Mouse (Mus musculus) lung, adult 2 months (tissue): ENCODE results near the gene H2afz.

Experiments used
- CTCF ChIP-seq: fragments of 200-500 bp; IDR thresholded peaks from 2 replicates; pipeline ENCODE4 v1.5.1; 2011; ENCODE audit warnings: mild to moderate bottlenecking, low read length, control low read depth; ENCODE audit not compliant: insufficient read depth
- POLR2A ChIP-seq: fragments of 200-500 bp; IDR thresholded peaks from 2 replicates; pipeline ENCODE4 v1.6.1; 2011; ENCODE audit warnings: low read depth, mild to moderate bottlenecking, control low read depth, low read length, borderline replicate concordance; ENCODE audit errors: extremely low read depth

GRCm38 (mm10) chr3:137896386-137896785, 32.1 kb downstream of the H2afz start:
- no peak for TF ChIP-seq CTCF
- TF ChIP-seq POLR2A = no peak
